Mouse (Mus musculus): ENCODE results near the gene Tbx4.

GRCm38 (mm10) chr11:85959837-85960236 is 73.6 kb downstream of the Tbx4 start:
- TF ChIP-seq CTCF (IDR thresholded peaks at IDR 0.05; ENCODE audit: extremely low read depth, insufficient read depth, insufficient read length, insufficient replicate concordance) (no peak), POLR2A (IDR thresholded peaks at IDR 0.05; ENCODE audit: low read depth, low read length) (no peak)
